Mouse (Mus musculus): ENCODE data around the gene Reep6.

DNA sequence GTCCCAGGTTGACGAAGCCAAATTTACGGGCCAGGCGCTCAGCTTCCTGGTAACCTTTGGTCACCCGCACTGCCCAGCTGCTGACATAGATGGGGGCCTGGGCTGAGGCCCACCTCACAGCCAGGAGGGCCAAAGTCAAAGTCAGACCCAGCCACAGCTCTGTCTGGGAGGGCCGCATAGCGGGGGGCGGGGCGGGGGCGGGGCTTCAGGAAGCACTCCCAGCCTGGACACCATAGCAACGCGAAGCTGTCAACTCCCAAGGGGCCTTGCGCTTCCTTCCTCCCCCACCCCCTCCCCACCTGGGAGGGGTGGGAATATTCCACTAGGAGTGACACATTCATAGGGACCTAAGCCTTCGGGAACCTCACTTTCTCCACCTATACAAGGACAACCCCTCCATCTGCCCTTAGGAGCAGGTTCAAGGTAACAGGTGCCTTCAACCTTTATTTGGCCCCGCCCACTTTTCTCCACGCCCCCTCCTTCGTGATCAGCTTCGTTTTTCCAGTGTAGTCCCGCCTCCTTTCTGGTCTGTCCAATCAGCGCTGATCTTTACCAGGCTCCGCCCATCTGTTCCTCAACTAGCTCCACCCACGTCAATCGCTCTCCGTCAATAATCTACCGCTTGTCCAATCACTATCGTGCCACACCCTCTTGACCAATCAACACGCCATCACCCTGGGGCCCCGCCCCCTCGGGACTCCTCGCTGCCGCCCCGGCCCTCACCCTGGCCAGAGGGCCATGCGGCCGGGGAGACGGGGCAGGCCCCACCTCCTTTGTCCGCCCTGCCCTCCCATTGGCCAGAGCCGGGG lies at the start of gene Reep6, which contains the start of gene Pcsk4:
- TF ChIP-seq CTCF (IDR thresholded peaks at IDR 0.05; ENCODE audit: low read depth) = no peak
- no peak for TF ChIP-seq EP300 (optimal IDR thresholded peaks at IDR 0.05)

All from stomach, postnatal 0 days (tissue).